Mouse (Mus musculus): ENCODE measurements around the gene Dlg2.

DNA sequence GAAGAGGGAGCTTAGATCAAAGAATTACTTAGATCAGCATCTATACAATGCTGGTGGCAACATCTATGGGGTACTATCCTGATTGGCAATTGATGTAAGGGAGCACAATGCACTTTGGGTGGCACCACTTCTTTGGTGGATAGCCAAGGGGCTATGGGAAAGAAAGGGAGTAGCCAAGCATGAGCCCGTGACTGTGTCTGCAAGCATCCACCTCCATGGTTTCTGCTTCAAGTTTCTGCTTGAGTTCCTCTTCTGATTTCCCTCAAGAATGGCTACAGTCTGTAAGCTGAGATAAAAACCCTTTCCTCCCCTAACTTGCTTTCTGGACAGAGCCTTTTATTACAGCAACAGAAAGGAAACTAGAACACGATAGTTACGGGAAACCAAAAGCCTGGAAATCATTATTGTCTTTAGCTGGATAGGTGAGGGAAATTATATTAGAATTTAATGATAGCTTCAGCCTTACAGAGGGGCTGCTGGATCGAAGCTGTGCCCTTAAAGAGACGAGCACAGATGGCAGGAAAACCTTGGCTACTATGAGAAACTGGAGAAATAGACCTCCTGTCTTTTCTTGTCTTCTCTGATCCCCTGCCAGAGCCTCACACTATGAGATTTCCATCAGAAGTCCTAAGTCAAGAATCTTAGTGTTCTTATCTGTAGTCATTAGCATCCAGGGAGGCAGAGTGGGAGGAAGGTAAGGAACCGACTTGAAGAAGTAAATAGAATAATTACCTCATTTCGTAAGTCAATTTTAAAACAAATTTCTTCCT is 219.9 kb downstream of the Dlg2 start:
- TF ChIP-seq CTCF (IDR thresholded peaks at IDR 0.05; ENCODE audit: control insufficient read depth, insufficient read depth, insufficient read length) (no peak), MAX (IDR thresholded peaks at IDR 0.05) (no peak), MYOD1 (IDR thresholded peaks at IDR 0.05; ENCODE audit: control insufficient read depth, insufficient read length, low read depth) (no peak), MYOG (IDR thresholded peaks at IDR 0.05; ENCODE audit: control insufficient read depth, extremely low read depth, insufficient read length) (no peak), CEBPB (IDR thresholded peaks at IDR 0.05; ENCODE audit: low read depth) (no peak), USF1 (IDR thresholded peaks at IDR 0.05; ENCODE audit: low read depth) (no peak)

All from C2C12 (cell line).